Mouse (Mus musculus): ENCODE measurements around the gene Ehd3. TPM values are rescaled to one million over a fixed set of nuclear protein-coding genes. Genes with fewer than 3 reads are reported as not detected.

Ehd3 gene
- 4.6 and 4.8 TPM in 2 replicates for polyA plus RNA-seq (2012; rRNA removed)
- polyA plus RNA-seq (2014; fragmentation: Nextera tagmentation; extraction: Ambion mirVana), result 2.8 and 3.5 TPM in 2 replicates

DNA sequence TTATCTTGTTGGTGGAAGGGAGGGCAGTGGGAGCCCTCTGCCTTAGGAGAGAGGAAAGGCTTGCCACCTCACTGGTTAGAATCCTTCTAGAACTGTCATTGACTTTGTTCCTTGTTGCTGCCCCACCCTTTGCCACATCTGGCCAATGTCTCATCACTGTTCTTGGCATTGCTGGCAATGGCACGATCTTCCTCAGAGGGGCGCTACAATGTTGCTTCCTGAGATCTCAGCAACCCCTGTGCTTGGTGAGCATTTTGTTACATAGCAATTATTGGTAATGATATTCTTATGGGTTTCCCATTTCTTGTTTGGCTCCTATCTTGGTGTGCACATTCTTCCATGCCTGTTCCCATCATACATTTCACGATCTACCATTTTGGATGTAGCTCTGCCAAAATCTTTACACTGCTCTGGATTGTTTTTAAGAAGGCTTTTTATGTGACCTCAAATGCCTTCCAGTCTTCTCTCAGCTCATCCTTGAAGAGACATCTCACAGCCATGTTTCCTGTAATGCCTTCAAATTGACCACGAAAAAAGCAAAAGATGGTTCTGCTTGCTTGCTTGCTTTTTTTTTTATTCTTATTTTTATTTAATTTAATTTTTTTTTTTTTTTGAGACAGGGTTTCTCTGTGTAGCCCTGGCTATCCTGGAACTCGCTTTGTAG is at the start of gene Ehd3:
Ehd3 (plus strand) TSS at position 614 of the 664 bp plus-strand sequence.
- Histone ChIP-seq H3K9me3 (ENCODE audit: control insufficient read depth, low read length) (no peaks in the 10 kb centered on the region), H3K4me1 (ENCODE audit: control insufficient read depth, insufficient read depth, low read length) (peaks cover 5% of the 10 kb centered on the region), H3K9ac (ENCODE audit: low read depth, low read length, severe bottlenecking) (peak within 1 kb of the TSS; percentile 61), H3K4me3 (replicated peaks; ENCODE audit: low read length) (peak within 1 kb of the TSS; percentile 58), H3K4me2 (replicated peaks; ENCODE audit: low read depth, low read length, severe bottlenecking) (peak within 1 kb of the TSS; percentile 86), H3K27ac (replicated peaks; ENCODE audit: low read depth, low read length) (no peak within 1 kb of the TSS), H3K36me3 (ENCODE audit: control insufficient read depth, insufficient read depth, low read length) (no peaks in the 10 kb centered on the region), H3K27me3 (ENCODE audit: control insufficient read depth, insufficient read depth, low read length) (no peaks in the 10 kb centered on the region; the same call in 1 of the 2 replicates)
- DNase-seq (ENCODE audit: low spot score) (no peak), ATAC-seq (ENCODE audit: low FRiP score, low read depth) (no peak)
- 90% methylated on average over 5 of the region's 5 CpGs for WGBS
- no peak for TF ChIP-seq POLR2A (IDR thresholded peaks at IDR 0.05; ENCODE audit: borderline replicate concordance, extremely low read depth, insufficient read depth, insufficient read length)

DNA sequence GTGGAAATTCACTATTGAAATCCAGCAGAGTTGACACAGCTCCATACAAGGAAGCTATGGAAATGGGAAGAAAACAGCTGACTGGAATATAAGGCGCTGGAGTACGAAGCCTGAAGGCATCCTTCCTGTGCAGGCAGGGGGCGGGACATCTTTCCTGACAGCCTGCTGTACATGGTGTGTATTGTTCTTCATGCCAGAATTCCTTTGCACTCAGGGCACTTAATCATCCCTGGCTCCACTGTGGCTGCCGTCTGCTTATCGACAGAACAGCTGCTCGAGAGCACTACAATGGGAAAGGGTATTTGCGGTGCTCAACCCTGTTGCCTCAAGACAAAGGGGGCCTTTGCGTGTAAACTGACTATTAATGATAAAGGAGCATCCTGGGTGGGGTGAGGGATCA is 33.0 kb upstream of the Ehd3 start:
- ATAC-seq (ENCODE audit: low FRiP score, low read depth), result peak; percentile 88
- peak; percentile 48 for DNase-seq (ENCODE audit: low spot score)
- WGBS, result 54% methylated on average over 8 of the region's 8 CpGs
- Histone ChIP-seq H3K9ac (ENCODE audit: low read depth, low read length, severe bottlenecking) (no peak overlapping the region), H3K4me1 (ENCODE audit: control insufficient read depth, insufficient read depth, low read length) (no peaks in the 10 kb centered on the region), H3K9me3 (ENCODE audit: control insufficient read depth, low read length) (no peaks in the 10 kb centered on the region), H3K4me2 (replicated peaks; ENCODE audit: low read depth, low read length, severe bottlenecking) (no peak overlapping the region), H3K36me3 (ENCODE audit: control insufficient read depth, insufficient read depth, low read length) (no peaks in the 10 kb centered on the region), H3K27me3 (ENCODE audit: control insufficient read depth, insufficient read depth, low read length) (no peaks in the 10 kb centered on the region), H3K4me3 (replicated peaks; ENCODE audit: low read length) (no peak overlapping the region), H3K27ac (replicated peaks; ENCODE audit: low read depth, low read length) (no peak overlapping the region)
- TF ChIP-seq POLR2A (IDR thresholded peaks at IDR 0.05; ENCODE audit: borderline replicate concordance, extremely low read depth, insufficient read depth, insufficient read length), result no peak

DNA sequence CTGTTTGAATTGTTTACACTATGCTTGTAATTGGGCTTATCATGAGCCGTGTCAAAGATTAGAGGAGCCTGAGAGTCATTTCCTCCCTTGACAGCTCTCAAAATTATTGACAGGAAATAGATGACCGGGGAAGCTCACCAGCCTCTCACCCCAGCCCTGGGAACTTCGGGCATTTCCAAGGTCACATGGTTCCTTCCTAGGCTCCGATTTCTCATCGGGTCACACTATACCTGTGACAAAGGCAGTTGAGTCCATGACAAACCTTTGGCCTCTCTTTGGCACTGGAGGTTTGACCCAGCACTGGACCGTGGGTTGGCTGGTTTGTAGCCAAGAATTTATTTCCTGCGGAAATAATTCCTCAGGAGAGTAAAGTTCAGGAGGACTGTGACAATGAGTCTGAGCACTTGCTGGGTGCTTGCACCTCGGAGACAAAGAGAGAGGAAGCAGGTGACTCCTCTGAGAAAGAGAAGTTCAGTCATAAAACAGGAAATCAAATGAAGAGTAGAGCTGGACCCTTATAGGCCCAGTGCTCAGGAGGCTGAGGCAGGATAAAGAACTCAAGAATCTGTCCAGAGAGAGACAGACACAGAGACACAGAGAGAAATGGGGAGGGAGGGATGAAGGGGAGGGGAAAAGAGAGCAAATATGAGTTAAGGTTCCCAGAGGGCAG is 17.2 kb upstream of the Ehd3 start:
- no peaks in the 10 kb centered on the region for H3K9me3 ChIP-seq (ENCODE audit: control insufficient read depth, low read length)
- no peak for TF ChIP-seq POLR2A (IDR thresholded peaks at IDR 0.05; ENCODE audit: borderline replicate concordance, extremely low read depth, insufficient read depth, insufficient read length)
- no peak overlapping the region for H3K9ac ChIP-seq (ENCODE audit: low read depth, low read length, severe bottlenecking)
- no peaks in the 10 kb centered on the region for H3K4me1 ChIP-seq (ENCODE audit: control insufficient read depth, insufficient read depth, low read length)
- H3K27ac ChIP-seq (replicated peaks; ENCODE audit: low read depth, low read length), result no peak overlapping the region
- no peaks in the 10 kb centered on the region for H3K36me3 ChIP-seq (ENCODE audit: control insufficient read depth, insufficient read depth, low read length)
- H3K4me3 ChIP-seq (replicated peaks; ENCODE audit: low read length), result no peak overlapping the region
- H3K27me3 ChIP-seq (ENCODE audit: control insufficient read depth, insufficient read depth, low read length), result no peaks in the 10 kb centered on the region
- DNase-seq (ENCODE audit: low spot score), result no peak
- ATAC-seq (ENCODE audit: low FRiP score, low read depth), result no peak
- 66% methylated on average over 8 of the region's 8 CpGs for WGBS
- no peak overlapping the region for H3K4me2 ChIP-seq (replicated peaks; ENCODE audit: low read depth, low read length, severe bottlenecking)

DNA sequence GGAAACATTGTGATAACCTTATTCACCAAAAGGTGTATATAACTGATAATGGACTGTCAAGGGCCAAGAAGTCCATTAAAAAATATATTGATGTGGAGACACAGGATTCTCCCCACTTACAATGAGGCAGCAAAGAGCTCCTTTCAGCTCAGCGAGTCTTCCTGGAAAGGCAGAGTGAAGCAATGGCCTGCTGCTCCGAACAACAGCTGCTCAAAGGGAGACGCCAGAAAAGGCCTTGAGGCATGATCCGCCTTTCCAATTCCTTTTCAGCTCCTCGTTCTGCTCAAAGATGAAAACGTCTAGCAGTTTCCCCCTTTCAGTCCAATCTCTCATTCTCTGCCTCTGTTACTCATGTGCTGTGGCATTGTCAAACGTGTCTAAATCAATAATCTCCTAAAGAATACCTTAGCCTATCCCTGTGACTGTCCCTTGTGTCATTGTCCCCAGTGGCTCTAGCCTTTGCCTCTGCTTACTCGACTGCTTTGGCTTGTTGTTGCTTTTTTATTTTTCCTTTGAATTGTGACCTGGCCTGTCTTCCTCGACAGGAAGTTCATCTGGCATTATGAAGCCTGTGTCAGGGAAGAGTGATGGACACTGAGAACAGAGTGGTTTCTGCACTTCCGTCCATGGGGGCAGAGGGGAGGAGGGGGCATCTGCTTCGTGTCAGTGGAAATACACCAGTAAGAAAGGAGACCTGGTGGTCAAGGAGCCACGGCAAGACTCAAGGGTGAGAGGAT is 13.5 kb upstream of the Ehd3 start:
- H3K4me1 ChIP-seq (ENCODE audit: control insufficient read depth, insufficient read depth, low read length), result no peaks in the 10 kb centered on the region
- DNase-seq (ENCODE audit: low spot score) (no peak), ATAC-seq (ENCODE audit: low FRiP score, low read depth) (no peak)
- TF ChIP-seq POLR2A (IDR thresholded peaks at IDR 0.05; ENCODE audit: borderline replicate concordance, extremely low read depth, insufficient read depth, insufficient read length), result no peak
- H3K27me3 ChIP-seq (ENCODE audit: control insufficient read depth, insufficient read depth, low read length), result no peaks in the 10 kb centered on the region
- no peak overlapping the region for H3K4me3 ChIP-seq (replicated peaks; ENCODE audit: low read length)
- 48% methylated on average over 12 of the region's 12 CpGs for WGBS
- H3K4me2 ChIP-seq (replicated peaks; ENCODE audit: low read depth, low read length, severe bottlenecking), result no peak overlapping the region
- no peaks in the 10 kb centered on the region for H3K9me3 ChIP-seq (ENCODE audit: control insufficient read depth, low read length)
- H3K27ac ChIP-seq (replicated peaks; ENCODE audit: low read depth, low read length), result no peak overlapping the region
- no peaks in the 10 kb centered on the region for H3K36me3 ChIP-seq (ENCODE audit: control insufficient read depth, insufficient read depth, low read length)
- no peak overlapping the region for H3K9ac ChIP-seq (ENCODE audit: low read depth, low read length, severe bottlenecking)

DNA sequence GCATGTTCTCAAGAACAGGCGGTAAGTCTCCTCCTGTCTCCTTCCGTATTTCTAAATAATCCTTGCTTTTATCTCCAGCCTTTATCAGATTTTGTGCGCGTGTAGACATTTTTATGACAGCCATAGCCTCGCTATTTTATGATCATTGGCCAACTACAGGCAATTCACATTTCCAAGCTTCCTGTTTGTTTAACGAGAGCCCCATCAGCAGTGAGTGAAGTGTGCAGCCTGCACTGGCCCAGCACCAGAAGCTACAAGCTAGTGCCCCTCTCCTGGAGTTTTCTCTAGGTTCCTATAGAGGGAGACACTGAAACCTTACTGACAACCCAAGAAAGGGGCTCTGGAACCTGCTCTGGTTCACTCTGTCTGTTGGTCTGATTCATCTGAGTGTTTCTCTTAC is 7.1 kb upstream of the Ehd3 start:
- DNase-seq (ENCODE audit: low spot score) (no peak), ATAC-seq (ENCODE audit: low FRiP score, low read depth) (no peak)
- no peak overlapping the region for H3K4me2 ChIP-seq (replicated peaks; ENCODE audit: low read depth, low read length, severe bottlenecking)
- H3K9ac ChIP-seq (ENCODE audit: low read depth, low read length, severe bottlenecking), result no peak overlapping the region
- no peak overlapping the region for H3K4me3 ChIP-seq (replicated peaks; ENCODE audit: low read length)
- no peaks in the 10 kb centered on the region for H3K36me3 ChIP-seq (ENCODE audit: control insufficient read depth, insufficient read depth, low read length)
- H3K27ac ChIP-seq (replicated peaks; ENCODE audit: low read depth, low read length), result no peak overlapping the region
- no peaks in the 10 kb centered on the region for H3K9me3 ChIP-seq (ENCODE audit: control insufficient read depth, low read length)
- 26% methylated on average over 6 of the region's 6 CpGs for WGBS
- no peak for TF ChIP-seq POLR2A (IDR thresholded peaks at IDR 0.05; ENCODE audit: borderline replicate concordance, extremely low read depth, insufficient read depth, insufficient read length)
- no peaks in the 10 kb centered on the region for H3K27me3 ChIP-seq (ENCODE audit: control insufficient read depth, insufficient read depth, low read length)
- no peaks in the 10 kb centered on the region for H3K4me1 ChIP-seq (ENCODE audit: control insufficient read depth, insufficient read depth, low read length)

Measured in limb, embryonic 14.5 days (tissue).